Mouse (Mus musculus): Measurements from ENCODE around the gene Olfr1442. TPM values are rescaled to one million over a fixed set of nuclear protein-coding genes. Genes with fewer than 3 reads are reported as not detected.
"Not testable (repeated sequence)": the region's sequence is repeated elsewhere in the genome, so short reads cannot be mapped to it uniquely, and the experiment has no call there.

Gene Olfr1442
- polyA plus RNA-seq, 1 experiment from 2014 or later = not detected

GRCm38 (mm10) chr19:12649511-12649910, 20.7 kb upstream of the Olfr1442 start:
- H3K36me3 ChIP-seq (ENCODE audit: control insufficient read depth, insufficient read depth, low read length) = no peaks in the 10 kb centered on the region
- no peak for TF ChIP-seq EP300 (optimal IDR thresholded peaks at IDR 0.05)
- no peak for TF ChIP-seq CTCF (IDR thresholded peaks at IDR 0.05; ENCODE audit: low read depth)
- H3K4me2 ChIP-seq (replicated peaks; ENCODE audit: low read depth) = no peak overlapping the region
- no peaks in the 10 kb centered on the region for H3K9me3 ChIP-seq (ENCODE audit: control insufficient read depth, low read length)
- no peak overlapping the region for H3K27ac ChIP-seq (replicated peaks)
- no peak for ATAC-seq (ENCODE audit: low FRiP score, low TSS enrichment)
- H3K4me3 ChIP-seq (ENCODE audit: low read depth, low read length) = no peak overlapping the region
- no peak overlapping the region for H3K9ac ChIP-seq (ENCODE audit: low read length)
- H3K27me3 ChIP-seq (ENCODE audit: control insufficient read depth, insufficient read depth, low read length) = no peaks in the 10 kb centered on the region
- no peaks in the 10 kb centered on the region for H3K4me1 ChIP-seq (replicated peaks; ENCODE audit: control insufficient read depth, insufficient read depth)
- no peak for DNase-seq (ENCODE audit: low spot score)

GRCm38 (mm10) chr19:12666156-12666555, 4.1 kb upstream of the Olfr1442 start:
- Histone ChIP-seq H3K27me3 (ENCODE audit: control insufficient read depth, insufficient read depth, low read length) (no peaks in the 10 kb centered on the region), H3K4me3 (ENCODE audit: low read depth, low read length) (no peak overlapping the region), H3K9ac (ENCODE audit: low read length) (no peak overlapping the region), H3K4me2 (replicated peaks; ENCODE audit: low read depth) (no peak overlapping the region), H3K27ac (replicated peaks) (no peak overlapping the region), H3K9me3 (ENCODE audit: control insufficient read depth, low read length) (peaks cover 4% of the 10 kb centered on the region; the same call in 1 of the 2 replicates), H3K36me3 (ENCODE audit: control insufficient read depth, insufficient read depth, low read length) (no peaks in the 10 kb centered on the region), H3K4me1 (replicated peaks; ENCODE audit: control insufficient read depth, insufficient read depth) (no peaks in the 10 kb centered on the region)
- no peak for TF ChIP-seq EP300 (optimal IDR thresholded peaks at IDR 0.05)
- TF ChIP-seq CTCF (IDR thresholded peaks at IDR 0.05; ENCODE audit: low read depth) = no peak
- ATAC-seq (ENCODE audit: low FRiP score, low TSS enrichment) = no peak
- 83% methylated on average over 1 of the region's 1 CpGs for WGBS
- no peak for DNase-seq (ENCODE audit: low spot score)

- not testable (repeated sequence) for H3K9me3 ChIP-seq (ENCODE audit: control insufficient read depth, low read length); ATAC-seq (ENCODE audit: low FRiP score, low TSS enrichment); DNase-seq (ENCODE audit: low spot score); H3K4me3 ChIP-seq (ENCODE audit: low read depth, low read length); H3K4me2 ChIP-seq (replicated peaks; ENCODE audit: low read depth); H3K9ac ChIP-seq (ENCODE audit: low read length); H3K4me1 ChIP-seq (replicated peaks; ENCODE audit: control insufficient read depth, insufficient read depth); H3K27me3 ChIP-seq (ENCODE audit: control insufficient read depth, insufficient read depth, low read length); H3K27ac ChIP-seq (replicated peaks); H3K36me3 ChIP-seq (ENCODE audit: control insufficient read depth, insufficient read depth, low read length)
- 92% methylated on average over 3 of the region's 3 CpGs for WGBS
Measured at GRCm38 (mm10) chr19:12668601-12669000, 1.6 kb upstream of the Olfr1442 start.

GRCm38 (mm10) chr19:12671051-12671450, 812 bp downstream of the Olfr1442 start:
- H3K4me2 ChIP-seq (replicated peaks; ENCODE audit: low read depth) = no peak overlapping the region
- ATAC-seq (ENCODE audit: low FRiP score, low TSS enrichment) = no peak
- H3K9ac ChIP-seq (ENCODE audit: low read length) = no peak overlapping the region
- no peak overlapping the region for H3K27ac ChIP-seq (replicated peaks)
- TF ChIP-seq CTCF (IDR thresholded peaks at IDR 0.05; ENCODE audit: low read depth) (no peak), EP300 (optimal IDR thresholded peaks at IDR 0.05) (no peak)
- H3K4me3 ChIP-seq (ENCODE audit: low read depth, low read length) = no peak overlapping the region
- H3K36me3 ChIP-seq (ENCODE audit: control insufficient read depth, insufficient read depth, low read length) = no peaks in the 10 kb centered on the region
- H3K4me1 ChIP-seq (replicated peaks; ENCODE audit: control insufficient read depth, insufficient read depth) = no peaks in the 10 kb centered on the region
- DNase-seq (ENCODE audit: low spot score) = no peak
- H3K9me3 ChIP-seq (ENCODE audit: control insufficient read depth, low read length) = no peaks in the 10 kb centered on the region
- H3K27me3 ChIP-seq (ENCODE audit: control insufficient read depth, insufficient read depth, low read length) = no peaks in the 10 kb centered on the region
- 75% methylated on average over 4 of the region's 4 CpGs for WGBS

GRCm38 (mm10) chr19:12677812-12678211, 7.6 kb downstream of the Olfr1442 start, which contains the start of gene Olfr1443:
Gene Olfr1443, plus strand, starts transcription at chr19:12678112.
- H3K27me3 ChIP-seq (ENCODE audit: control insufficient read depth, insufficient read depth, low read length) = no peaks in the 10 kb centered on the region
- 69% methylated on average over 3 of the region's 3 CpGs for WGBS
- TF ChIP-seq EP300 (optimal IDR thresholded peaks at IDR 0.05) (no peak), CTCF (IDR thresholded peaks at IDR 0.05; ENCODE audit: low read depth) (no peak)

GRCm38 (mm10) chr19:12684638-12685037, 14.4 kb downstream of the Olfr1442 start:
- H3K9me3 ChIP-seq (ENCODE audit: control insufficient read depth, low read length) = no peaks in the 10 kb centered on the region
- H3K36me3 ChIP-seq (ENCODE audit: control insufficient read depth, insufficient read depth, low read length) = no peaks in the 10 kb centered on the region
- H3K4me3 ChIP-seq (ENCODE audit: low read depth, low read length) = no peak overlapping the region
- no peak overlapping the region for H3K9ac ChIP-seq (ENCODE audit: low read length)
- no peak overlapping the region for H3K27ac ChIP-seq (replicated peaks)
- ATAC-seq (ENCODE audit: low FRiP score, low TSS enrichment) (no peak), DNase-seq (ENCODE audit: low spot score) (no peak)
- H3K27me3 ChIP-seq (ENCODE audit: control insufficient read depth, insufficient read depth, low read length) = no peaks in the 10 kb centered on the region
- TF ChIP-seq CTCF (IDR thresholded peaks at IDR 0.05; ENCODE audit: low read depth) (no peak), EP300 (optimal IDR thresholded peaks at IDR 0.05) (no peak)
- no peaks in the 10 kb centered on the region for H3K4me1 ChIP-seq (replicated peaks; ENCODE audit: control insufficient read depth, insufficient read depth)
- no peak overlapping the region for H3K4me2 ChIP-seq (replicated peaks; ENCODE audit: low read depth)

More at GRCm38 (mm10) chr19:12677812-12678211, 7.6 kb downstream of the Olfr1442 start, which contains the start of gene Olfr1443:
- Histone ChIP-seq H3K36me3 (ENCODE audit: control insufficient read depth, insufficient read depth, low read length) (no peaks in the 10 kb centered on the region), H3K4me3 (ENCODE audit: low read depth, low read length) (no peak within 1 kb of the TSS), H3K9ac (ENCODE audit: low read length) (no peak within 1 kb of the TSS), H3K4me2 (replicated peaks; ENCODE audit: low read depth) (no peak within 1 kb of the TSS), H3K4me1 (replicated peaks; ENCODE audit: control insufficient read depth, insufficient read depth) (no peaks in the 10 kb centered on the region), H3K9me3 (ENCODE audit: control insufficient read depth, low read length) (no peaks in the 10 kb centered on the region), H3K27ac (replicated peaks) (no peak within 1 kb of the TSS)
- DNase-seq (ENCODE audit: low spot score) = no peak
- ATAC-seq (ENCODE audit: low FRiP score, low TSS enrichment) = no peak

All from stomach, postnatal 0 days (tissue).